26 mouse cellular contexts compared by ENCODE assay signal in the genomic region with DNA sequence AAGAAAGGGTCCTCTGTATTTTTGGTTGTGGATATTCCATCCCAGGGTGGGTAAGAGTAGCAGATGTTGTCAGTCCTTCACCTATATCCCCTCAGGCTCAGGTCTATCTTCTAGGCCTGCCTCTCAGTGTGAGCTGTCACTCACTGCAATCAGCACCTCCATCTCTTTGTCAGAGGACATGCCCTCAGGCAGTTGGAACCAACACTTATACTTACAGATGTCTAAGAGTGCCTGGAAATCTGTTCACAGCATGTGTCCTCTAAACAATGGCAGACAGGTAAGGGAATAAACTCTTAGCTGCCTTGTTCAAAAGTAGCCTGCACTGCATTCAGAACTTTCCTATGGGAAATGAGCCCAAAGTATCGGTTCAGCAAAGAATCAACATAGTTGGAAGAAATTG.
"Had no signal": no experiment of that assay in that cellular context is flagged by ENCODE, and none has a peak within 500 bp of the region (broad histone marks: within the 10 kb centered on the region; RNA-seq: fewer than 3 reads in every experiment).

No protein-coding gene starts in this region.

- H3K9me3 ChIP-seq: heart, embryonic 13.5 days; heart, embryonic 15.5 days; hindbrain, embryonic 13.5 days; hindbrain, embryonic 15.5 days; kidney, embryonic 15.5 days; limb, embryonic 13.5 days; limb, embryonic 15.5 days; liver, embryonic 12.5 days had no signal

- H3K4me2 ChIP-seq: heart, embryonic 11.5 days; heart, embryonic 13.5 days; heart, embryonic 15.5 days; hindbrain, embryonic 13.5 days; hindbrain, embryonic 15.5 days; kidney, embryonic 15.5 days; limb, embryonic 13.5 days; limb, embryonic 15.5 days; liver, embryonic 12.5 days had no signal

- H3K36me3 ChIP-seq: heart, embryonic 13.5 days; heart, embryonic 15.5 days; hindbrain, embryonic 13.5 days; hindbrain, embryonic 15.5 days; kidney, embryonic 15.5 days; limb, embryonic 13.5 days; limb, embryonic 15.5 days; liver, embryonic 12.5 days had no signal

- DNase-seq: gastrocnemius, postnatal 14 days; gastrocnemius, postnatal 36 days; heart, adult 11 months; heart, adult 2 months; heart, postnatal 14 days; heart, postnatal 36 days; kidney, adult 11 months; kidney, adult 2 months; kidney, adult 9 months; kidney, postnatal 14 days; kidney, postnatal 36 days; layer of hippocampus, adult 9-11 months; layer of hippocampus, postnatal 36 days; left cerebral cortex, postnatal 4 days had no signal

- H3K9ac ChIP-seq: heart, embryonic 13.5 days; heart, embryonic 15.5 days; hindbrain, embryonic 13.5 days; hindbrain, embryonic 15.5 days; kidney, embryonic 15.5 days; limb, embryonic 13.5 days; limb, embryonic 15.5 days; liver, embryonic 12.5 days had no signal

- H3K4me3 ChIP-seq: heart, adult 2 months; heart, embryonic 13.5 days; heart, embryonic 15.5 days; hindbrain, embryonic 13.5 days; hindbrain, embryonic 15.5 days; kidney, embryonic 15.5 days; limb, embryonic 13.5 days; limb, embryonic 15.5 days; liver, embryonic 12.5 days had no signal

- H3K4me1 ChIP-seq: kidney, embryonic 15.5 days; limb, embryonic 13.5 days; limb, embryonic 15.5 days; liver, embryonic 12.5 days had no signal

- H3K27ac ChIP-seq: heart, adult 2 months; heart, embryonic 13.5 days; heart, embryonic 15.5 days; hindbrain, embryonic 13.5 days; hindbrain, embryonic 15.5 days; hindbrain, postnatal 0 days; kidney, embryonic 15.5 days; kidney, postnatal 0 days; limb, embryonic 13.5 days; limb, embryonic 15.5 days; liver, embryonic 12.5 days had no signal

- ATAC-seq: hindbrain, postnatal 0 days; intestine, embryonic 16.5 days; liver, embryonic 12.5 days had no signal

- H3K27me3 ChIP-seq: heart, embryonic 13.5 days; heart, embryonic 15.5 days; hindbrain, embryonic 13.5 days; hindbrain, embryonic 15.5 days; kidney, embryonic 15.5 days; limb, embryonic 13.5 days; limb, embryonic 15.5 days; liver, embryonic 12.5 days had no signal
